Mouse (Mus musculus) thymus, adult 18-20 months (tissue): ENCODE results near the gene Slc9a3r2.
"Not testable (repeated sequence)": the region's sequence is repeated elsewhere in the genome, so short reads cannot be mapped to it uniquely, and the experiment has no call there.

Experiments used
- DNase-seq, 2 experiments: peaks; one replicate each; pipeline ENCODE4 v3.0.0; 2022; ENCODE audit warnings: mixed read lengths in 2 of 2

Slc9a3r2 gene

GRCm38 (mm10) chr17:24650070-24650616 is at the start of gene Slc9a3r2:
Gene Slc9a3r2 (minus strand): TSS chr17:24650327.
- no peak for DNase-seq

- DNase-seq: peak in 1 of 2 experiments; percentile 3
These were observed 49.3 kb upstream of the Slc9a3r2 start for GRCm38 (mm10) chr17:24699473-24699872.

- DNase-seq: peak in 1 of 2 experiments; percentile 2
These were observed 48.6 kb upstream of the Slc9a3r2 start for GRCm38 (mm10) chr17:24698715-24699114.

GRCm38 (mm10) chr17:24697985-24698384 is 47.9 kb upstream of the Slc9a3r2 start:
- DNase-seq: peak in 1 of 2 experiments; percentile 23

- DNase-seq: peak; percentile 75 to 77
These were observed 46.0 kb upstream of the Slc9a3r2 start, which contains the start of the genes Gfer and Noxo1 for GRCm38 (mm10) chr17:24696011-24696697. Gene Gfer (minus strand): TSS chr17:24696156. Gene Noxo1 (plus strand): TSS chr17:24696234.

- no peak for DNase-seq
These were observed 45.3 kb upstream of the Slc9a3r2 start for GRCm38 (mm10) chr17:24695326-24696010.

GRCm38 (mm10) chr17:24692385-24692784 is 42.3 kb upstream of the Slc9a3r2 start:
- no peak for DNase-seq

GRCm38 (mm10) chr17:24689251-24690081 is 39.3 kb upstream of the Slc9a3r2 start, which contains the start of gene Syngr3:
Gene Syngr3 (minus strand): TSS chr17:24689955.
- DNase-seq: peak in 1 of 2 experiments; percentile 4

GRCm38 (mm10) chr17:24687599-24687998 is 37.5 kb upstream of the Slc9a3r2 start:
- DNase-seq: no peak

GRCm38 (mm10) chr17:24687146-24687595 is 37.0 kb upstream of the Slc9a3r2 start:
- DNase-seq: peak; percentile 41 to 64

- DNase-seq: peak in 1 of 2 experiments; percentile 31
These were observed 36.4 kb upstream of the Slc9a3r2 start for GRCm38 (mm10) chr17:24686514-24686913.

GRCm38 (mm10) chr17:24677500-24678080 is 27.5 kb upstream of the Slc9a3r2 start:
- DNase-seq: peak in 1 of 2 experiments; percentile 4

GRCm38 (mm10) chr17:24676877-24677276 is 26.8 kb upstream of the Slc9a3r2 start:
- no peak for DNase-seq

GRCm38 (mm10) chr17:24676187-24676586 is 26.1 kb upstream of the Slc9a3r2 start:
- DNase-seq: peak in 1 of 2 experiments; percentile 44

GRCm38 (mm10) chr17:24674277-24674676 is 24.1 kb upstream of the Slc9a3r2 start:
- DNase-seq: no peak

- DNase-seq: peak in 1 of 2 experiments; percentile 6
These were observed 22.0 kb upstream of the Slc9a3r2 start for GRCm38 (mm10) chr17:24672141-24672540.

GRCm38 (mm10) chr17:24671346-24671745 is 21.2 kb upstream of the Slc9a3r2 start:
- DNase-seq: peak in 1 of 2 experiments; percentile 2

GRCm38 (mm10) chr17:24670246-24670844 is 20.2 kb upstream of the Slc9a3r2 start:
- no peak for DNase-seq

- DNase-seq: peak; percentile 84 to 86
These were observed 19.6 kb upstream of the Slc9a3r2 start, which contains the start of gene Zfp598 for GRCm38 (mm10) chr17:24669545-24670245. Gene Zfp598 (plus strand): TSS chr17:24669687.

GRCm38 (mm10) chr17:24669214-24669544 is 19.1 kb upstream of the Slc9a3r2 start:
- DNase-seq: not testable (repeated sequence)

- peak in 1 of 2 experiments; percentile 41 for DNase-seq
These were observed 17.3 kb upstream of the Slc9a3r2 start for GRCm38 (mm10) chr17:24667416-24667815.
